Mouse (Mus musculus) neural tube, embryonic 11.5 days (tissue): ENCODE results near the gene Sorcs2. TPM values are rescaled to one million over a fixed set of nuclear protein-coding genes. Genes with fewer than 3 reads are reported as not detected.
"Not testable (repeated sequence)": the region's sequence is repeated elsewhere in the genome, so short reads cannot be mapped to it uniquely, and the experiment has no call there.

Experiments used
- ATAC-seq: fragments of 200-750 bp; cut with Nextera tagmentation; 2 replicates; pipeline ENCODE4 v1.8.0; 2017; ENCODE audit warnings: moderate number of reproducible peaks, mild to moderate bottlenecking, moderate TSS enrichment, moderate library complexity; ENCODE audit not compliant: insufficient read depth, low FRiP score, low TSS enrichment
- DNase-seq: peaks from one replicate; pipeline ENCODE4 v3.0.0-alpha.2; 2015; ENCODE audit warnings: low spot score
- H3K27ac ChIP-seq: fragments of 300-500 bp; sonication (generic); 2 replicates; pipeline ENCODE4 v1.5.1; 2014; ENCODE audit warnings: low read depth, mild to moderate bottlenecking, low read length
- H3K27me3 ChIP-seq: fragments of 300-500 bp; sonication (generic); 2 replicates; pipeline ENCODE4 v1.6.1; 2014; ENCODE audit warnings: mild to moderate bottlenecking, low read length, mixed read lengths; ENCODE audit not compliant: control insufficient read depth, insufficient read depth
- H3K36me3 ChIP-seq: fragments of 300-500 bp; sonication (generic); 2 replicates; pipeline ENCODE4 v1.6.1; 2014; ENCODE audit warnings: mild to moderate bottlenecking, low read length, moderate library complexity, mixed read lengths; ENCODE audit not compliant: control insufficient read depth, insufficient read depth
- H3K4me1 ChIP-seq: fragments of 300-500 bp; sonication (generic); 2 replicates; pipeline ENCODE4 v1.6.1; 2014; ENCODE audit warnings: low read length, mixed read lengths; ENCODE audit not compliant: control insufficient read depth, insufficient read depth
- H3K4me2 ChIP-seq: fragments of 300-500 bp; sonication (generic); 2 replicates; pipeline ENCODE4 v1.6.1; 2014; ENCODE audit warnings: low read depth, mild to moderate bottlenecking, moderate library complexity
- H3K4me3 ChIP-seq: fragments of 300-500 bp; sonication (generic); 2 replicates; pipeline ENCODE4 v1.5.1; 2014; ENCODE audit warnings: low read depth, low read length
- H3K9ac ChIP-seq: fragments of 300-500 bp; sonication (generic); 2 replicates; pipeline ENCODE4 v1.6.1; 2014; ENCODE audit warnings: mild to moderate bottlenecking, low read length
- H3K9me3 ChIP-seq: fragments of 300-500 bp; sonication (generic); 2 replicates; pipeline ENCODE4 v1.6.1; 2016; ENCODE audit warnings: low read length; ENCODE audit not compliant: control insufficient read depth
- WGBS: fragments of 180-500 bp; shearing (Covaris S2); extraction: QIAGEN DNeasy Blood & Tissue Kit; methylation state at CpG from one replicate; pipeline ENCODE4 v1.1.7; 2014; 5-methylcytosine and 5-hydroxymethylcytosine counted together
- polyA plus RNA-seq: library from polyadenylated mRNA; unstranded; fragments of >200 nt; fragmentation: Nextera tagmentation; extraction: Ambion mirVana; gene quantifications from 2 replicates; pipeline ENCODE4 v1.2.1, GENCODE M21; 2014

Gene Sorcs2
- polyA plus RNA-seq, 1 experiment from 2014 or later = 9.1 TPM

GRCm38 (mm10) chr5:36396491-36397383 is 1.2 kb downstream of the Sorcs2 start:
- Histone ChIP-seq H3K4me2 (peak overlapping the region; percentile 100), H3K27me3 (peaks cover 7% of the 10 kb centered on the region; the same call in 1 of the 2 replicates), H3K4me1 (peaks cover 4% of the 10 kb centered on the region; the same call in 1 of the 2 replicates), H3K36me3 (no peaks in the 10 kb centered on the region), H3K4me3 (peak overlapping the region; percentile 73), H3K9me3 (no peaks in the 10 kb centered on the region), H3K27ac (no peak overlapping the region), H3K9ac (peak overlapping the region; percentile 90)
- DNase-seq = no peak
- ATAC-seq = no peak
- WGBS = 6% methylated on average over 18 of the region's 18 CpGs

GRCm38 (mm10) chr5:36396011-36396410 is 1.9 kb downstream of the Sorcs2 start:
- peak; percentile 79 for DNase-seq
- H3K9me3 ChIP-seq = no peaks in the 10 kb centered on the region
- H3K27ac ChIP-seq = no peak overlapping the region
- no peak overlapping the region for H3K4me3 ChIP-seq
- peaks cover 4% of the 10 kb centered on the region; the same call in 1 of the 2 replicates for H3K4me1 ChIP-seq
- H3K36me3 ChIP-seq = no peaks in the 10 kb centered on the region
- 57% methylated on average over 3 of the region's 3 CpGs for WGBS
- H3K27me3 ChIP-seq = peaks cover 7% of the 10 kb centered on the region; the same call in 1 of the 2 replicates
- no peak for ATAC-seq
- H3K9ac ChIP-seq = no peak overlapping the region
- H3K4me2 ChIP-seq = peak overlapping the region; percentile 100

GRCm38 (mm10) chr5:36394840-36395515 is 3.0 kb downstream of the Sorcs2 start:
- peaks cover 4% of the 10 kb centered on the region; the same call in 1 of the 2 replicates for H3K4me1 ChIP-seq
- H3K9me3 ChIP-seq = no peaks in the 10 kb centered on the region
- H3K9ac ChIP-seq = no peak overlapping the region
- H3K27me3 ChIP-seq = peaks cover 4% of the 10 kb centered on the region; the same call in 1 of the 2 replicates
- H3K36me3 ChIP-seq = no peaks in the 10 kb centered on the region
- no peak overlapping the region for H3K4me2 ChIP-seq
- no peak for ATAC-seq
- DNase-seq = peak; percentile 32
- no peak overlapping the region for H3K27ac ChIP-seq
- H3K4me3 ChIP-seq = no peak overlapping the region
- 44% methylated on average over 11 of the region's 11 CpGs for WGBS

GRCm38 (mm10) chr5:36391751-36392150 is 6.2 kb downstream of the Sorcs2 start:
- Histone ChIP-seq H3K4me1 (peaks cover 4% of the 10 kb centered on the region; the same call in 1 of the 2 replicates), H3K4me2 (no peak overlapping the region), H3K27me3 (peaks cover 3% of the 10 kb centered on the region; the same call in 1 of the 2 replicates), H3K9ac (no peak overlapping the region), H3K27ac (no peak overlapping the region), H3K9me3 (no peaks in the 10 kb centered on the region), H3K4me3 (no peak overlapping the region), H3K36me3 (no peaks in the 10 kb centered on the region)
- ATAC-seq (no peak), DNase-seq (no peak)
- 77% methylated on average over 4 of the region's 4 CpGs for WGBS

GRCm38 (mm10) chr5:36390591-36390927 is 7.4 kb downstream of the Sorcs2 start:
- not testable (repeated sequence) for H3K9me3 ChIP-seq, H3K4me3 ChIP-seq, H3K27ac ChIP-seq, DNase-seq, H3K9ac ChIP-seq, ATAC-seq, H3K4me2 ChIP-seq, H3K27me3 ChIP-seq, H3K36me3 ChIP-seq, H3K4me1 ChIP-seq

GRCm38 (mm10) chr5:36389731-36390590 is 8.0 kb downstream of the Sorcs2 start:
- Histone ChIP-seq H3K27ac (no peak overlapping the region), H3K4me1 (0 out of 2 replicates have a peak, but pooled peaks cover 2% of the 10 kb centered on the region), H3K4me2 (no peak overlapping the region), H3K4me3 (no peak overlapping the region), H3K27me3 (no peaks in the 10 kb centered on the region), H3K36me3 (no peaks in the 10 kb centered on the region), H3K9ac (no peak overlapping the region), H3K9me3 (no peaks in the 10 kb centered on the region)
- 83% methylated on average over 9 of the region's 9 CpGs for WGBS
- no peak for DNase-seq
- no peak for ATAC-seq

- Histone ChIP-seq H3K4me2 (no peak overlapping the region), H3K27me3 (no peaks in the 10 kb centered on the region), H3K27ac (no peak overlapping the region), H3K4me1 (peaks cover 4% of the 10 kb centered on the region; the same call in 1 of the 2 replicates), H3K9ac (no peak overlapping the region), H3K36me3 (no peaks in the 10 kb centered on the region), H3K4me3 (no peak overlapping the region), H3K9me3 (no peaks in the 10 kb centered on the region)
- 18% methylated on average over 5 of the region's 5 CpGs for WGBS
- no peak for ATAC-seq
- peak; percentile 47 for DNase-seq
Observed at GRCm38 (mm10) chr5:36385062-36385461, 12.9 kb downstream of the Sorcs2 start.

- no peaks in the 10 kb centered on the region for H3K36me3 ChIP-seq
- peaks cover 4% of the 10 kb centered on the region; the same call in 1 of the 2 replicates for H3K4me1 ChIP-seq
- H3K27ac ChIP-seq = no peak overlapping the region
- DNase-seq (no peak), ATAC-seq (no peak)
- H3K4me3 ChIP-seq = no peak overlapping the region
- H3K4me2 ChIP-seq = no peak overlapping the region
- H3K9ac ChIP-seq = no peak overlapping the region
- 87% methylated on average over 4 of the region's 4 CpGs for WGBS
- no peaks in the 10 kb centered on the region for H3K27me3 ChIP-seq
- H3K9me3 ChIP-seq = no peaks in the 10 kb centered on the region
Observed at GRCm38 (mm10) chr5:36383431-36383830, 14.5 kb downstream of the Sorcs2 start.
